Mouse (Mus musculus) heart, embryonic 10.5 days (tissue): Measurements from ENCODE around the gene Cdc42se1. TPM values are rescaled to one million over a fixed set of nuclear protein-coding genes. Genes with fewer than 3 reads are reported as not detected.
"Not testable (repeated sequence)": the region's sequence is repeated elsewhere in the genome, so short reads cannot be mapped to it uniquely, and the experiment has no call there.

ENCODE experiments used
- DNase-seq: peaks from one replicate; pipeline ENCODE4 v3.0.0-alpha.2; 2017; ENCODE audit warnings: low spot score
- H3K27ac ChIP-seq: fragments of 300-500 bp; sonication (generic); 2 replicates; pipeline ENCODE4 v1.5.1; 2016; ENCODE audit warnings: mild to moderate bottlenecking
- H3K27me3 ChIP-seq: fragments of 300-500 bp; sonication (generic); 2 replicates; pipeline ENCODE4 v1.6.1; 2016; ENCODE audit warnings: mild to moderate bottlenecking; ENCODE audit not compliant: poor library complexity, insufficient read depth, severe bottlenecking
- H3K36me3 ChIP-seq: fragments of 300-500 bp; sonication (generic); 2 replicates; pipeline ENCODE4 v1.6.1; 2016; ENCODE audit warnings: mild to moderate bottlenecking, moderate library complexity
- H3K4me1 ChIP-seq: fragments of 300-500 bp; sonication (generic); 2 replicates; pipeline ENCODE4 v1.6.1; 2016; ENCODE audit warnings: mild to moderate bottlenecking
- H3K4me3 ChIP-seq: fragments of 300-500 bp; sonication (generic); 2 replicates; pipeline ENCODE4 v1.5.1; 2016; ENCODE audit warnings: mild to moderate bottlenecking, moderate library complexity
- H3K9me3 ChIP-seq: fragments of 300-500 bp; sonication (generic); 2 replicates; pipeline ENCODE4 v1.6.1; 2016; ENCODE audit warnings: mild to moderate bottlenecking, moderate library complexity
- WGBS: fragments of 180-500 bp; shearing (Covaris S2); methylation state at CpG from one replicate; pipeline ENCODE4 v1.1.7; 2016; 5-methylcytosine and 5-hydroxymethylcytosine counted together
- polyA plus RNA-seq: library from polyadenylated mRNA; unstranded; fragments of >200 nt; fragmentation: Nextera tagmentation; extraction: Ambion mirVana; gene quantifications from 2 replicates; pipeline ENCODE4 v1.2.1, GENCODE M21; 2016

The Cdc42se1 gene
- polyA plus RNA-seq, 1 experiment from 2014 or later = 74.9 TPM

DNA sequence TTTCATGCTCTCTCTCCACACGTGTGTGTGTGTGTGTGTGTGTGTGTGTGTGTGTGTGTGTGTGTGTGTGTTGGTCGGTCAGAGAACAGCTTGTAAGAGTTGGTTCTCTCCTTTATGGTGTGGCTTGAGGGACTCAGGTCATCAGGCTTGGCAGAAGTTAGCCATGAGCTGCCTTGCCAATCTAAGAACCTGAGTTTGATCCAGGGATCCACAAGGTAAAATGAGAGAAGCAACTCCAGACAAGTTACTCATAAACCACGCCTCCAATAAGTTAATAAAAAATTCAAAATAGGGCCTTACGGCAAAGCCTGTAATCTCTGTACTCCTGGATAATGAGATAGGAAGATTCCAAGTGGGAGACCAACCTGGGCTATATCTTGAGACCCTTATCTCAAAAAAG, 20.2 kb upstream of the Cdc42se1 start:
- DNase-seq = no peak
- Histone ChIP-seq H3K4me3 (no peak overlapping the region), H3K27ac (no peak overlapping the region), H3K9me3 (no peaks in the 10 kb centered on the region), H3K4me1 (no peaks in the 10 kb centered on the region), H3K27me3 (no peaks in the 10 kb centered on the region), H3K36me3 (peaks cover 77% of the 10 kb centered on the region)
- 86% methylated on average over 4 of the region's 4 CpGs for WGBS

- Histone ChIP-seq H3K4me1 (no peaks in the 10 kb centered on the region), H3K36me3 (peaks cover 65% of the 10 kb centered on the region), H3K27me3 (no peaks in the 10 kb centered on the region), H3K4me3 (no peak overlapping the region), H3K27ac (no peak overlapping the region), H3K9me3 (no peaks in the 10 kb centered on the region)
- DNase-seq = no peak
- 89% methylated on average over 2 of the region's 2 CpGs for WGBS
These were observed 17.9 kb upstream of the Cdc42se1 start for GRCm38 (mm10) chr3:95210585-95210984.

DNA sequence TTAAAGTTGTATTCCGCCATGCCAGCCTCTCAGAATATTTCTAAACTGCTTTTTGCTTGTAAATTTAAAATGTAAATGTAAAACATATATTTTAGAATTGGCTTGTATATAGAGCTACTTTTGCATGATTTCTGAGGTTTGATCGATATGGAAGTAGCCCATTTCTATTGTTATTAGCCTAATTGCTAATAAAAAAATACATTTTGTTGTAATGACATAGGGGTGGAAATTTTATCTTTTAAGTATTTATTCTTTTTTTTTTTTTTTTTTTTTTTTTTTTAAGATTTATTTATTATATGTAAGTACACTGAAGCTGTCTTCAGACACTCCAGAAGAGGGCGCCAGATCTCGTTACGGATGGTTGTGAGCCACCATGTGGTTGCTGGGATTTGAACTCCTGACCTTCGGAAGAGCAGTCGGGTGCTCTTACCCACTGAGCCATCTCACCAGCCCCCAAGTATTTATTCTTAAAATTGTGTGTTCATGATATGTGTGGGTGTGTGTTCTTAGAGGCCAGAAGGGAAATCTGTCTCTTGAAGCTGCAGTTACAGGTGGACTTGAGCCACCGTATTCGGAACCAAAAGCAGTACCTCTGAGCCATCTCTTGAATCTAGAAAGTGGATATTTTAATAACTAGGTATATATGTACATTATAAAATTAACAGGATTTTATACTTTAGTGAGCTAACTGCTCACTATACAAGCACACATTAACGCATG, 15.5 kb upstream of the Cdc42se1 start:
- not testable (repeated sequence) for H3K27ac ChIP-seq, H3K4me3 ChIP-seq, H3K9me3 ChIP-seq, DNase-seq, H3K4me1 ChIP-seq, H3K27me3 ChIP-seq
- peaks cover 47% of the 10 kb centered on the region for H3K36me3 ChIP-seq
- WGBS = 88% methylated on average over 9 of the region's 10 CpGs

- Histone ChIP-seq H3K4me1 (peaks cover 12% of the 10 kb centered on the region; the same call in 1 of the 2 replicates), H3K27me3 (no peaks in the 10 kb centered on the region), H3K9me3 (no peaks in the 10 kb centered on the region), H3K36me3 (peaks cover 44% of the 10 kb centered on the region), H3K27ac (no peak overlapping the region), H3K4me3 (no peak overlapping the region)
- WGBS = 91% methylated on average over 1 of the region's 1 CpGs
- no peak for DNase-seq
These were observed 14.9 kb upstream of the Cdc42se1 start for GRCm38 (mm10) chr3:95213609-95213975.

DNA sequence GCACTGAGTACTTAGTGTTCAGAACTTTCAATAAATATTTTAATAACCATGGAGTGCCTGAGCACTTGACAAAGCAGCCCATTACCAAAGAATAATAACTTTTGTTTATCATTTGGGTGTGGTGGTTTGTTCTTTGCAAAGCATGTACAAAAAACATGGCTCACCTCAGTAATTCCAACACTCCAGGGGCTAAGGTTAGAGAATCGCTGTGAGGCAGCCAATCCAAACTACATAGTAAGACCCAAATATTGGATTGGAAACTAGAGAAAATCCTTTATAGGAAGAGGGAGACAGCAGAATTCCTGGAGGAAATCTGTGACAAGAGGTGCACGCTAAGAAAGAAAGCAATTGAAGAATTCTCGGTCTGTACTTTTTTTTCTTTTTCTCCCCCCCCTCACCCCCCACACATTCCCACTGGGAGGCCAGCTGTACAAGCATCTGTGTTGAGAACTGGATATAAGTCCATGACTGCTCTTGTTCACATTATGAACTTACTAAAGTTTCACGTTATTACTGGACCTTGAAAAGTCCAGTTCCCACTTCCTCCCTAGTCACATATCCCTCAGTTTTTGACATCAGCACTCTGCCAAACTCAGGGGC, 11.8 kb upstream of the Cdc42se1 start:
- Histone ChIP-seq H3K36me3 (peaks cover 47% of the 10 kb centered on the region), H3K27me3 (no peaks in the 10 kb centered on the region), H3K9me3 (no peaks in the 10 kb centered on the region), H3K4me1 (peaks cover 12% of the 10 kb centered on the region; the same call in 1 of the 2 replicates), H3K27ac (peak overlapping the region; percentile 99), H3K4me3 (peak overlapping the region; percentile 86)
- WGBS = 28% methylated on average over 4 of the region's 4 CpGs
- DNase-seq = no peak

- H3K27ac ChIP-seq = peak within 1 kb of the TSS; percentile 99
- peaks cover 12% of the 10 kb centered on the region; the same call in 1 of the 2 replicates for H3K4me1 ChIP-seq
- no peaks in the 10 kb centered on the region for H3K27me3 ChIP-seq
- peak; percentile 98 for DNase-seq
- H3K36me3 ChIP-seq = peaks cover 50% of the 10 kb centered on the region
- under 1% methylated on average over 56 of the region's 56 CpGs for WGBS
- no peaks in the 10 kb centered on the region for H3K9me3 ChIP-seq
- H3K4me3 ChIP-seq = peak within 1 kb of the TSS; percentile 86
These were observed 11.0 kb upstream of the Cdc42se1 start, which contains the start of gene Gabpb2 for GRCm38 (mm10) chr3:95217255-95218134. Gabpb2 (minus strand) TSS chr3:95217916.

- no peaks in the 10 kb centered on the region for H3K9me3 ChIP-seq
- no peaks in the 10 kb centered on the region for H3K27me3 ChIP-seq
- peaks cover 61% of the 10 kb centered on the region for H3K36me3 ChIP-seq
- no peak for DNase-seq
- WGBS = 76% methylated on average over 6 of the region's 6 CpGs
- peak overlapping the region; percentile 99 for H3K27ac ChIP-seq
- H3K4me3 ChIP-seq = peak overlapping the region; percentile 86
- H3K4me1 ChIP-seq = peaks cover 12% of the 10 kb centered on the region; the same call in 1 of the 2 replicates
These were observed 9.9 kb upstream of the Cdc42se1 start for GRCm38 (mm10) chr3:95218466-95219137.

DNA sequence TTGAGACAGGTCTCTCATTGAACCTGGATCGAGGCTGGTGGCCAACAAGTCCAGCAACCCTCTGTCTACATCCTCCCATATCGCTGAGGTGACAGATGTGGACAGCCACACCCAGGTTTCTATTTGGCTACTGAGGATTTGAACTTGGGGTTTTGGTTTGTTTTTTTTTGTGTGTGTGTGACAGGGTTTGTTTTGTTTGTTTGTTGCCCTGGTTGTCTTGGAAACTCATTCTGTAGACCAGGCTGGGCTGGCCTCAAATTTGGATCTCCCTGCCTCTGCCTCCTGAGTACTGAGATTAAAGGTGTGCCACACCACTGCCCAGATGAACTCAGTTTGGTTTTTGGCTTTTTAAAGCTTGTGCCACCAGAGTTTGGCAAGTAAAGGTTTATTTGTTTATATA, 5.5 kb upstream of the Cdc42se1 start:
- H3K9me3 ChIP-seq = no peaks in the 10 kb centered on the region
- H3K27me3 ChIP-seq = no peaks in the 10 kb centered on the region
- peaks cover 68% of the 10 kb centered on the region for H3K36me3 ChIP-seq
- peaks cover 16% of the 10 kb centered on the region for H3K4me1 ChIP-seq
- no peak overlapping the region for H3K27ac ChIP-seq
- no peak for DNase-seq
- 89% methylated on average over 2 of the region's 2 CpGs for WGBS
- H3K4me3 ChIP-seq = no peak overlapping the region

DNA sequence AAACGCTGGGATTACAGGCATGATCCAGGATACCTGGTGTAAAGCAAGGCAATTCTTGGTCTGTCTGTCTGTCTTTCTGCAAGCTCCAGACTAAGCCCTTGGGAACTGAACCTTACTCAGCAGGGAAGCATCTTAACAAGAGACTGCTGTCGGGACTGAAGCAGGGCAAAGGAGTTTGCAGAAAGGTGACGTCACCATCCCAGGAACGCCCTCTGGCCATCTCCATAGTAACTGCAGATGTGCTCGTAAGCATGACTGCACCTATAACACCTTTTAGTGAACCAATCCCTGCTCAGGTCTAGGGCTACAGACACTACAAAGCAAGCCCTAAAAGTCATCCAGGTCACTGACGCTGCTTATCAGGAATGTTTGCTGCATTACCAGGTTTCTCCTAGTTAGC, 4.2 kb upstream of the Cdc42se1 start:
- Histone ChIP-seq H3K27me3 (no peaks in the 10 kb centered on the region), H3K9me3 (no peaks in the 10 kb centered on the region), H3K36me3 (peaks cover 65% of the 10 kb centered on the region), H3K4me1 (peaks cover 13% of the 10 kb centered on the region), H3K27ac (no peak overlapping the region), H3K4me3 (no peak overlapping the region)
- WGBS = 35% methylated on average over 6 of the region's 6 CpGs
- DNase-seq = no peak

GRCm38 (mm10) chr3:95227214-95227613, 1.3 kb upstream of the Cdc42se1 start:
- no peak for DNase-seq
- Histone ChIP-seq H3K4me1 (peaks cover 42% of the 10 kb centered on the region), H3K36me3 (peaks cover 46% of the 10 kb centered on the region), H3K9me3 (no peaks in the 10 kb centered on the region), H3K27me3 (no peaks in the 10 kb centered on the region), H3K27ac (peak overlapping the region; percentile 96), H3K4me3 (peak overlapping the region; percentile 80)
- WGBS = 36% methylated on average over 1 of the region's 1 CpGs

DNA sequence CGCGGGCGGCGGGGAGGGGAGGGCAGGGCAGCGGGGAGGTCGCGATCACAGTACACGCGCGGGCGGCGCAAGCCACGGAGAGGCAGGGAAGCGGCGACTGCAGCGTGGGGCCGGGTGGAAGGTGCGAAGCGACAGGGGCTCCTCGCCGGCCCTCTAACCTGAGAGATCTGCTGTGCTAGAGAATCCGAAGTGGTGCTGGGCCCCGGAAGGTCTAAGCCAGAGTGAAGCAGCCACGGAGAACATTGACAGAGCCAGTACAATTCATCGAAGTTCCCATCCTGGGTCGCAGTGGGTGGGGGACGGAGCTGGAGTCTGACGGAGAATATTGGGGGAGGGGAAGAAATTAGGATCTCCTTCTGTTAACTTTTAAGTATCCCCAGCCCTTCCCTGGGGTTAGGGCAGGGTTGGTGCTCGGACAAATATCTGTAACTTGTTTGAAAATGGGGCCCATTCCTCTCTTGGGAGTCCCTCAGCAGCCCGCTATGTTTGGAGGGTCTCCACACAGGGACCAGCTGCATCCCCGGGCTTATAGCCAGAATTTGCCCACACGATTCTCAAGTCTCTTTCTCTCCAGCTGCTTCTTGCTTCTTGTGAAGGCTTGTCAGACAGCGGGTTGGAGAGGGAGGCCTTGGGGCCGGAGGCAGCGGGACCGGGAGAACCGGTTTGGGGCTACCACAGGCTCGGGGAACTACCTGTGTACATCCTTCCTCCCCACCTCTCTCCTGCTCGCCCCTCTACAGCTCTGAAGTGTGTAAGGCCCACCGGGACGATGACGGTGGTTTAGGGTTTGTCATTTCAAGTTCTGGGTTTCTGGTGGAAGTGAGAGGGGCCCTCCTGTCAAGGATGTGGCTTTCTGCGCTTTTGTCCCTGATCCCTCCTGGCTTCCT, 605 bp downstream of the Cdc42se1 start:
- Histone ChIP-seq H3K9me3 (no peaks in the 10 kb centered on the region), H3K36me3 (peaks cover 46% of the 10 kb centered on the region), H3K27me3 (no peaks in the 10 kb centered on the region), H3K4me3 (peak overlapping the region; percentile 80), H3K27ac (peak overlapping the region; percentile 96), H3K4me1 (peaks cover 49% of the 10 kb centered on the region)
- DNase-seq = no peak
- WGBS = under 1% methylated on average over 43 of the region's 43 CpGs
